ENCODE assay signal across 20 mouse cellular contexts in genomic region chr9:97827689-97828088, GRCm38 (mm10).
DNase-seq lines count a peak whose midpoint lies in the region; ATAC-seq and TF ChIP-seq lines count a peak whose summit lies in the region.
"Had no signal": no experiment of that assay in that cellular context is flagged by ENCODE, and none has a peak within 500 bp of the region (broad histone marks: within the 10 kb centered on the region; RNA-seq: fewer than 3 reads in every experiment).

No protein-coding gene starts in this region.

- DNase-seq in embryo, embryonic 10.5 days (ENCODE audit: low spot score), result peak; percentile 9
- DNase-seq in embryo, embryonic 9.5 days (ENCODE audit: extremely low spot score), result no peak
- no peak for DNase-seq in midbrain, embryonic 10.5 days (ENCODE audit: low spot score)
- DNase-seq in hindbrain, embryonic 14.5 days (ENCODE audit: low spot score), result no peak
- peak; percentile 37 for DNase-seq in retina, embryonic 14.5 days (ENCODE audit: low spot score)
- no peak for DNase-seq in lung, adult 2 months
- DNase-seq: cerebellum, adult 2 months; gastrocnemius, postnatal 36 days; heart, postnatal 4 days; kidney, adult 11 months; kidney, postnatal 25 days; lung, postnatal 10 days; thymus, postnatal 14 days had no signal

- peaks cover 3% of the 10 kb centered on the region; the same call in 1 of the 2 replicates for H3K27me3 ChIP-seq in midbrain, embryonic 13.5 days
- H3K27me3 ChIP-seq in midbrain, embryonic 10.5 days (ENCODE audit: low read depth, poor library complexity, severe bottlenecking), result no peaks in the 10 kb centered on the region
- no peaks in the 10 kb centered on the region for H3K27me3 ChIP-seq in hindbrain, embryonic 14.5 days (ENCODE audit: control insufficient read depth, insufficient read depth, low read length)
- H3K27me3 ChIP-seq in kidney, embryonic 16.5 days (ENCODE audit: insufficient read depth, low read length), result no peaks in the 10 kb centered on the region
- H3K27me3 ChIP-seq: CH12.LX; neural tube, embryonic 12.5 days had no signal

- H3K4me1 ChIP-seq in midbrain, embryonic 13.5 days (replicated peaks), result peaks cover 17% of the 10 kb centered on the region; the same call in 1 of the 2 replicates
- peaks cover 8% of the 10 kb centered on the region; the same call in 1 of the 2 replicates for H3K4me1 ChIP-seq in midbrain, embryonic 10.5 days
- H3K4me1 ChIP-seq in hindbrain, embryonic 14.5 days (replicated peaks; ENCODE audit: control insufficient read depth, insufficient read depth, low read length), result peaks cover 19% of the 10 kb centered on the region; the same call in 1 of the 2 replicates
- H3K4me1 ChIP-seq in kidney, embryonic 16.5 days (ENCODE audit: insufficient read depth, low read length), result no peaks in the 10 kb centered on the region
- H3K4me1 ChIP-seq in lung, adult 2 months (ENCODE audit: control insufficient read depth, insufficient read depth, low read length), result no peaks in the 10 kb centered on the region
- H3K4me1 ChIP-seq: neural tube, embryonic 12.5 days had no signal

- no peak overlapping the region for H3K4me2 ChIP-seq in midbrain, embryonic 13.5 days (replicated peaks)
- H3K4me2 ChIP-seq in hindbrain, embryonic 14.5 days (replicated peaks), result no peak overlapping the region
- H3K4me2 ChIP-seq in kidney, embryonic 16.5 days (replicated peaks; ENCODE audit: low read depth, low read length), result no peak overlapping the region
- H3K4me2 ChIP-seq: heart, embryonic 13.5 days; neural tube, embryonic 12.5 days had no signal

- peak; percentile 79 for ATAC-seq in midbrain, embryonic 13.5 days
- peak; percentile 81 for ATAC-seq in hindbrain, embryonic 14.5 days (ENCODE audit: low FRiP score)
- ATAC-seq in kidney, embryonic 16.5 days (ENCODE audit: low FRiP score, low TSS enrichment), result no peak

- H3K4me3 ChIP-seq in midbrain, embryonic 13.5 days (replicated peaks), result no peak overlapping the region
- no peak overlapping the region for H3K4me3 ChIP-seq in midbrain, embryonic 10.5 days
- H3K4me3 ChIP-seq in hindbrain, embryonic 14.5 days (replicated peaks; ENCODE audit: low read length), result no peak overlapping the region
- H3K4me3 ChIP-seq in kidney, embryonic 16.5 days (ENCODE audit: low read length), result no peak overlapping the region
- no peak overlapping the region for H3K4me3 ChIP-seq in lung, adult 2 months (replicated peaks; ENCODE audit: extremely low read depth, low read depth, low read length)
- H3K4me3 ChIP-seq: heart, embryonic 13.5 days; neural tube, embryonic 12.5 days had no signal

- WGBS in midbrain, embryonic 13.5 days, result 46% methylated on average over 10 of the region's 10 CpGs
- WGBS in midbrain, embryonic 10.5 days, result 63% methylated on average over 10 of the region's 10 CpGs
- 42% methylated on average over 10 of the region's 10 CpGs for WGBS in hindbrain, embryonic 14.5 days
- 76% methylated on average over 10 of the region's 10 CpGs for WGBS in kidney, embryonic 16.5 days
- WGBS in lung, adult 2 months, result 73% methylated on average over 10 of the region's 10 CpGs

- no peak for TF ChIP-seq CTCF in lung, adult 2 months (IDR thresholded peaks at IDR 0.05; ENCODE audit: insufficient read depth, low read length)

- H3K9ac ChIP-seq in midbrain, embryonic 13.5 days (replicated peaks), result no peak overlapping the region
- H3K9ac ChIP-seq in hindbrain, embryonic 14.5 days, result no peak overlapping the region
- no peak overlapping the region for H3K9ac ChIP-seq in kidney, embryonic 16.5 days (replicated peaks; ENCODE audit: low read length)
- H3K9ac ChIP-seq: heart, embryonic 13.5 days; liver, embryonic 14.5 days; neural tube, embryonic 12.5 days had no signal

- no peaks in the 10 kb centered on the region for H3K36me3 ChIP-seq in midbrain, embryonic 13.5 days
- no peaks in the 10 kb centered on the region for H3K36me3 ChIP-seq in midbrain, embryonic 10.5 days
- H3K36me3 ChIP-seq in hindbrain, embryonic 14.5 days (replicated peaks; ENCODE audit: control insufficient read depth, insufficient read depth), result no peaks in the 10 kb centered on the region
- H3K36me3 ChIP-seq in kidney, embryonic 16.5 days (ENCODE audit: insufficient read depth, low read length), result no peaks in the 10 kb centered on the region
- H3K36me3 ChIP-seq: heart, embryonic 13.5 days; neural tube, embryonic 12.5 days had no signal

- H3K9me3 ChIP-seq in midbrain, embryonic 13.5 days, result no peaks in the 10 kb centered on the region
- H3K9me3 ChIP-seq in midbrain, embryonic 10.5 days (replicated peaks), result no peaks in the 10 kb centered on the region
- H3K9me3 ChIP-seq in hindbrain, embryonic 14.5 days (ENCODE audit: control insufficient read depth, low read length), result no peaks in the 10 kb centered on the region
- H3K9me3 ChIP-seq in kidney, embryonic 16.5 days (ENCODE audit: low read length), result no peaks in the 10 kb centered on the region
- H3K9me3 ChIP-seq: heart, embryonic 13.5 days; neural tube, embryonic 12.5 days had no signal

- H3K27ac ChIP-seq in midbrain, embryonic 13.5 days, result no peak overlapping the region
- H3K27ac ChIP-seq in midbrain, embryonic 10.5 days (replicated peaks), result no peak overlapping the region
- no peak overlapping the region for H3K27ac ChIP-seq in hindbrain, embryonic 14.5 days
- no peak overlapping the region for H3K27ac ChIP-seq in kidney, embryonic 16.5 days (ENCODE audit: low read length)
- H3K27ac ChIP-seq: heart, embryonic 13.5 days; liver, embryonic 14.5 days; neural tube, embryonic 12.5 days; stomach, postnatal 0 days had no signal

- TF ChIP-seq POLR2A in lung, adult 2 months (IDR thresholded peaks at IDR 0.05; ENCODE audit: borderline replicate concordance, extremely low read depth, low read depth, low read length), result no peak

Comparison
In these comparisons a context has a peak if more than half of its experiments do, and no peak if none do; other contexts are left out.
1. DNase-seq: peak in embryo, embryonic 10.5 days (single experiment) and retina, embryonic 14.5 days (single experiment); none in embryo, embryonic 9.5 days (single experiment), midbrain, embryonic 10.5 days (single experiment), hindbrain, embryonic 14.5 days (single experiment) and lung, adult 2 months (single experiment).